Mouse (Mus musculus) neural tube, embryonic 11.5 days (tissue): ENCODE data around the gene Stk24. TPM values are rescaled to one million over a fixed set of nuclear protein-coding genes. Genes with fewer than 3 reads are reported as not detected.

Experiments used
- ATAC-seq: fragments of 200-750 bp; cut with Nextera tagmentation; 2 replicates; pipeline ENCODE4 v1.8.0; 2017; ENCODE audit warnings: moderate number of reproducible peaks, mild to moderate bottlenecking, moderate TSS enrichment, moderate library complexity; ENCODE audit not compliant: insufficient read depth, low FRiP score, low TSS enrichment
- DNase-seq: peaks from one replicate; pipeline ENCODE4 v3.0.0-alpha.2; 2015; ENCODE audit warnings: low spot score
- H3K27ac ChIP-seq: fragments of 300-500 bp; sonication (generic); 2 replicates; pipeline ENCODE4 v1.5.1; 2014; ENCODE audit warnings: low read depth, mild to moderate bottlenecking, low read length
- H3K27me3 ChIP-seq: fragments of 300-500 bp; sonication (generic); 2 replicates; pipeline ENCODE4 v1.6.1; 2014; ENCODE audit warnings: mild to moderate bottlenecking, low read length, mixed read lengths; ENCODE audit not compliant: control insufficient read depth, insufficient read depth
- H3K36me3 ChIP-seq: fragments of 300-500 bp; sonication (generic); 2 replicates; pipeline ENCODE4 v1.6.1; 2014; ENCODE audit warnings: mild to moderate bottlenecking, low read length, moderate library complexity, mixed read lengths; ENCODE audit not compliant: control insufficient read depth, insufficient read depth
- H3K4me1 ChIP-seq: fragments of 300-500 bp; sonication (generic); 2 replicates; pipeline ENCODE4 v1.6.1; 2014; ENCODE audit warnings: low read length, mixed read lengths; ENCODE audit not compliant: control insufficient read depth, insufficient read depth
- H3K4me2 ChIP-seq: fragments of 300-500 bp; sonication (generic); 2 replicates; pipeline ENCODE4 v1.6.1; 2014; ENCODE audit warnings: low read depth, mild to moderate bottlenecking, moderate library complexity
- H3K4me3 ChIP-seq: fragments of 300-500 bp; sonication (generic); 2 replicates; pipeline ENCODE4 v1.5.1; 2014; ENCODE audit warnings: low read depth, low read length
- H3K9ac ChIP-seq: fragments of 300-500 bp; sonication (generic); 2 replicates; pipeline ENCODE4 v1.6.1; 2014; ENCODE audit warnings: mild to moderate bottlenecking, low read length
- H3K9me3 ChIP-seq: fragments of 300-500 bp; sonication (generic); 2 replicates; pipeline ENCODE4 v1.6.1; 2016; ENCODE audit warnings: low read length; ENCODE audit not compliant: control insufficient read depth
- WGBS: fragments of 180-500 bp; shearing (Covaris S2); extraction: QIAGEN DNeasy Blood & Tissue Kit; methylation state at CpG from one replicate; pipeline ENCODE4 v1.1.7; 2014; 5-methylcytosine and 5-hydroxymethylcytosine counted together
- polyA plus RNA-seq: library from polyadenylated mRNA; unstranded; fragments of >200 nt; fragmentation: Nextera tagmentation; extraction: Ambion mirVana; gene quantifications from 2 replicates; pipeline ENCODE4 v1.2.1, GENCODE M21; 2014

The Stk24 gene
- polyA plus RNA-seq: 35.0 and 38.1 TPM in 2 replicates

DNA sequence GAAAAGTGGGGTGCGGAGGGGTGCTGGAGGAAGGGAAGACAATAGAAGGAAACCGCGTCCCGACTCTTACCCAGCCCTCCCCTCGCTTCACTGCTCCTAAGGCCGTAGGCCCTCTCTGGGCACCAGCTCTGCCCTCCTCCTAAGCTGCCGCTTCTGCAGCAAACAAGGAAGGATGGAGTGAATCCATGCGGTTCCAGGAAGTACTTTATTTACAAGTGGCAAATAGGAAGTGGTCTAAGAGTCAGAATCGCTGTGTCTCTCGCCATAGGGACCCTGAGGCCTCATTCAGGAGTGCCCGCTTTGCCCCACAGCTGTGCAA is at the start of gene Stk24:
Gene Stk24 (minus strand): TSS at position 185 of the 319 bp plus-strand sequence.
- Histone ChIP-seq H3K27me3 (no peaks in the 10 kb centered on the region), H3K27ac (peak within 1 kb of the TSS; percentile 80), H3K9me3 (no peaks in the 10 kb centered on the region), H3K9ac (peak within 1 kb of the TSS; percentile 97), H3K4me1 (peaks cover 8% of the 10 kb centered on the region; the same call in 1 of the 2 replicates), H3K4me3 (peak within 1 kb of the TSS; percentile 95), H3K36me3 (no peaks in the 10 kb centered on the region; the same call in 1 of the 2 replicates), H3K4me2 (peak within 1 kb of the TSS; percentile 90)
- DNase-seq (no peak), ATAC-seq (peak; percentile 28; the same call in 1 of the 2 replicates)
- WGBS: 4% methylated on average over 11 of the region's 11 CpGs

DNA sequence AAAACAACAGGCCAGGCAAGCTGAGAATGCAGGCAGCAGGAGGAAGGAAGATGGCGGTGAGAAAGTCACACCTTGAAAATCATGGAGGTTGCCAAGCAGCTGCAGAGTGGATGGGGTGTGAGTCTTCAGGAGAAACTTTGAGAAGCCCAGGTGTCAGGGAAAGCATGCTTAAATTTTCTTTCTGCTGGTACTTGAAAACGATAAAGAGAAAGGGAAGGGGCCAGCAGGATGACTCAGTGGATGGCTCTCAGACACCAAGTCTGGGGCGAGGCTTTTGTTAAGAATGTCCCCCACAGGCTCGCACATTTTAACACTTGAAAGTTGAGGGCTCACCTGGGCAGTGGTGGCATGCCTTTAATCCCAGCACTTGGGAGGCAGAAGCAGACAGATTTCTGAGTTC is 48.3 kb upstream of the Stk24 start:
- H3K27me3 ChIP-seq: no peaks in the 10 kb centered on the region
- no peak overlapping the region for H3K9ac ChIP-seq
- ATAC-seq (no peak), DNase-seq (no peak)
- no peaks in the 10 kb centered on the region for H3K4me1 ChIP-seq
- H3K4me2 ChIP-seq: no peak overlapping the region
- H3K9me3 ChIP-seq: no peaks in the 10 kb centered on the region
- H3K27ac ChIP-seq: no peak overlapping the region
- WGBS: 89% methylated on average over 4 of the region's 4 CpGs
- no peaks in the 10 kb centered on the region for H3K36me3 ChIP-seq
- no peak overlapping the region for H3K4me3 ChIP-seq

DNA sequence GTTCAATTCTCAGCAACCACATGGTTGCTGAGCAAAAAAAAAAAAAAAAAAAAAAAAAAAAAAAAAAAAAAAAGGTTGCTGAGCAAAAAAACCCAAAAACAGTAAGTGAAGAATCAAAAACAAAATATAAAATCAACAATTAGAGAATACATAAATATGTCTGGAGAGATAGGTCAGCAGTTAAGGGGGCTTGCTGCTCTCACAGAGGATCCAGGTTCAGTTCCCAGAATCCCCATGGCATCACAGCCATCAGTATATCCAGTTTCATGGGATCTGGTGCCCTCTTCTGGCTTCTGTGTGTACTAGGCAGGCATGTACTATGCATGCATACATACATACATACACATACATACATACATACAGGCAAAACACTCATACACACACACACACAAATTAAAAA is 46.9 kb upstream of the Stk24 start:
- no peaks in the 10 kb centered on the region for H3K4me1 ChIP-seq
- no peak for ATAC-seq
- H3K4me2 ChIP-seq: no peak overlapping the region
- H3K9ac ChIP-seq: no peak overlapping the region
- no peaks in the 10 kb centered on the region for H3K9me3 ChIP-seq
- no peak overlapping the region for H3K4me3 ChIP-seq
- H3K36me3 ChIP-seq: no peaks in the 10 kb centered on the region
- H3K27me3 ChIP-seq: no peaks in the 10 kb centered on the region
- no peak for DNase-seq
- H3K27ac ChIP-seq: no peak overlapping the region

DNA sequence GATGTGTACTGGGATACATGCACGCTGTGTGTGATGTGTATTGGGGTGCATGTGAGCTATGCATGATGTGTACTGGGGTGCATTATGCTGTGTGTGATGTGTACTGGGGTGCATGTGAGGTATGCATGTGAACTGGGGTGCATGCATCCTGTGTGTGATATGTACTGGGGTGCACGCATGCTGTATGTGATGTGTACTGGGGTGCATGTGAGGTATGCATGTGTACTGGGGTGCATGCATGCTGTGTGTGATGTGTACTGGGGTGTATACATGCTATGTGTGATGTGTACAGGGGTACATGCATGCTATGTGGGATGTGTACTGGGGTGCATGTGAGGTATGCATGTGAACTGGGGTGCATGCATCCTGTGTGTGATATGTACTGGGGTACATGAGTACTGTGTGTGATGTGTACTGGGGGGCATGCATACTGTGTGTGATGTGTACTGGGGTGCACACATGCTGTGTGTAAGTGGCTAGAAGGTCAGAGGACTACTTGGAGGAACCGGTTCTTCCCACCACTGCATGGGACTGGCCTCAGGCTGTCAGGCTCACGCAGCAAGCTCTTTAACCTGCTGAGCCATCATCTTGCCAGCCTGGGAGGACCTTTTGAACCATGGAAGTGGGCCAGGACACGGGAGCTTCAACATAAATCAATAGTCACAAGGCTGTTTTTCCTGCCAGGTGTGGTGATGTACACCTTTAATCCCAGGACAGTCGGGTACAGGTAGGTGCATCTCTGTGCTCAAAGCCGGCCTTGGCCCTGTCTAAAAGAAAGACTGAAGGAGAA is 45.4 kb upstream of the Stk24 start:
- H3K27me3 ChIP-seq: no peaks in the 10 kb centered on the region
- H3K4me2 ChIP-seq: no peak overlapping the region
- DNase-seq: no peak
- H3K4me1 ChIP-seq: no peaks in the 10 kb centered on the region
- H3K9me3 ChIP-seq: no peaks in the 10 kb centered on the region
- ATAC-seq: no peak
- no peaks in the 10 kb centered on the region for H3K36me3 ChIP-seq
- H3K9ac ChIP-seq: no peak overlapping the region
- no peak overlapping the region for H3K27ac ChIP-seq
- 84% methylated on average over 7 of the region's 7 CpGs for WGBS
- no peak overlapping the region for H3K4me3 ChIP-seq

DNA sequence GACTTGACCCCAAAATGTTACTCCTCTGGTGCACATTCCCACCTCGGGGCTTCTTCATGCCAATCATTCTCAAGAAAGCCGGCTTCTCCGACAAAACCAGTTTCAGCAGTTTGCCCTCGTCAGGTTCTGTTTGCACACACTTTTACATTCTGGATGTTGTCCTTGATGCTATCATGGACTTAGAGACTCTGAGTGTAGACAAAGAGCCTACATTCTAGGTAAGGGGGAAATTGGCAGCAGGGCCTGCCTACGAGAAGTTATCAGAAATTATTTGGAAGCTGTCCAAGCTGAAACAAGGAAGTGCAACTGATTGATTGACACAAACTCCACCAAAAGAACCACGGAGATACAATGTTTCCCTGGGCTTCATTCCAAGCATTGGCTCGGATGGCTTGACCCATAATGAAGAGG is 43.5 kb upstream of the Stk24 start:
- H3K27ac ChIP-seq: no peak overlapping the region
- no peak overlapping the region for H3K4me3 ChIP-seq
- H3K4me1 ChIP-seq: no peaks in the 10 kb centered on the region
- no peak overlapping the region for H3K9ac ChIP-seq
- no peaks in the 10 kb centered on the region for H3K36me3 ChIP-seq
- ATAC-seq: no peak
- 78% methylated on average over 7 of the region's 7 CpGs for WGBS
- H3K9me3 ChIP-seq: no peaks in the 10 kb centered on the region
- H3K27me3 ChIP-seq: no peaks in the 10 kb centered on the region
- no peak overlapping the region for H3K4me2 ChIP-seq
- DNase-seq: no peak

DNA sequence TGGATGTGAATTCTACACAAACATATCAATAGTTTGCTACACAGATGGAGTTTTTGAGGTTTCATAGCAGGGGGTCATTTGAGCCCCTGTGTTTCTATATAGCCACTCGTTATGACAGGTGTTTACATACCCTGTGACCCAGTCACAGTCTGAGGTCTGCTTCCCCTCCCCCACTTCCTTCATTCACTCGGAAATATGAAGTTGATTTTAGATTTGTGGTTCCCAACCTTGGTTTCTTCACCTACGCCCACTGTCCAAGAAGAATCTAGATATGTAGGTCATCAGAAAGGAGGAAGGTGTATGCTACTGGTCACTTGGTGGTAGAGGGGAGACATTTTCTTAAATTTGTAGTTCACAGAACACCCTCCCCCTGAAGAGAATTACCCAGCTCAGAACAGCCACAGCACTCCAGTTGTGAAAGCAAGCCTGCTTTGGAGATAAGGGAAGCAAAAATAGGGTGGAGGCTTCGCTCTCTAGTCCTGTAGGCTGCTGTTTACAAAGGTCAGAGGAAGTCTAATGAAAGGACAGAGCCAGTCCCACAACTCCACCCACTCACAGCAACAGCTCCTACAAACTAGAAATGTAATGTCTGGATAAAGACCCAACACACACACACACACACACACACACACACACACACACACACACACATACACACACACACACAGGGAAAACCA is 43.0 kb upstream of the Stk24 start:
- DNase-seq (no peak), ATAC-seq (no peak)
- 66% methylated on average over 4 of the region's 4 CpGs for WGBS
- Histone ChIP-seq H3K9me3 (no peaks in the 10 kb centered on the region), H3K4me3 (no peak overlapping the region), H3K27ac (no peak overlapping the region), H3K36me3 (no peaks in the 10 kb centered on the region), H3K4me1 (no peaks in the 10 kb centered on the region), H3K27me3 (no peaks in the 10 kb centered on the region), H3K9ac (no peak overlapping the region), H3K4me2 (no peak overlapping the region)

DNA sequence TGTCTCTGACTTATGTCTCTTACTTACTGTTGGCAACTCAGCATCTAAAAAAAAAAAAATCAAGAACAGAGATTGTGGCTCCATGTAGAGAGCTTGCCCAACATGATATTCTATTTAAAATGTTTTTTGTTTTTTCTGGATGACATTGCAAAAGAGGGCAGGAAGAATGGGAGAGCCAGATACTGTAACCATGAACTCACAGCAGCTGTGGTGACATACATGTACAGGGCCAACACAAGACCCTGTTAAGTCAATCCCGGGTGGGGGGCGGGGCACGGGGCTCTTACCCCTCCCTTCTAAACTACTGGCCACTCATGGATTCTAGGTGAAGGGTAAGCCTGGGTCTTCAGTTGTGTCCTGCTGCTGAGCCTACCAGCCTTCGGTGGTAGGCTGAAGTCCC is 42.2 kb upstream of the Stk24 start:
- no peak for ATAC-seq
- no peak overlapping the region for H3K9ac ChIP-seq

DNA sequence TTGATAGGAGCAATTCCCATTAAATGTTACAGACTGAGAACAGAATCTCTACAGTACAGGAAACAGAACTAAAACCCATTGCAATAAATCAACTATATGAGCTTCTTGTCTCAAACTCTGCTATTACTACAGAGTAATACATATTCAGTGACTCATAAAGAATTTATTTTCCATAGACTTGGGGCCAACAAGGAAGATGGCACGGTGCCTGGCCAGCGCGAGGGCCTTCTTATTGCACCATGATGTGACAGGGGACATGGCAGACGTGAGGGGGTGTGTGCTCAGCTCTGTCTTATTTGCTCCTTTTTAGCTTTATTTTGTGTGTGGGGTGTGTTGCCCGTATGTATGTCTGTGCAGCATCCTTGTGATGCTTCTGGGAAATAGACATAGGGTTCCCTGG is 37.8 kb upstream of the Stk24 start:
- Histone ChIP-seq H3K36me3 (no peaks in the 10 kb centered on the region), H3K4me1 (no peaks in the 10 kb centered on the region), H3K4me2 (no peak overlapping the region), H3K4me3 (no peak overlapping the region), H3K27ac (no peak overlapping the region), H3K9ac (no peak overlapping the region), H3K27me3 (no peaks in the 10 kb centered on the region), H3K9me3 (no peaks in the 10 kb centered on the region)
- DNase-seq (no peak), ATAC-seq (no peak)
- WGBS: 89% methylated on average over 5 of the region's 5 CpGs

More for the DNA sequence above, 42.2 kb upstream of the Stk24 start:
- H3K9me3 ChIP-seq: no peaks in the 10 kb centered on the region
- no peak overlapping the region for H3K4me3 ChIP-seq
- WGBS: 89% methylated on average over 4 of the region's 4 CpGs
- H3K4me1 ChIP-seq: no peaks in the 10 kb centered on the region
- no peaks in the 10 kb centered on the region for H3K27me3 ChIP-seq
- DNase-seq: no peak
- H3K4me2 ChIP-seq: no peak overlapping the region
- H3K36me3 ChIP-seq: no peaks in the 10 kb centered on the region
- H3K27ac ChIP-seq: no peak overlapping the region
